Mouse (Mus musculus) bone marrow, adult 2 months (tissue): ENCODE results near the gene Tsga13. TPM values are rescaled to one million over a fixed set of nuclear protein-coding genes. Genes with fewer than 3 reads are reported as not detected.

Experiments used
- H3K27ac ChIP-seq: fragments of 200-500 bp; 2 replicates; pipeline ENCODE4 v1.5.1; 2012; ENCODE audit warnings: low read depth, mild to moderate bottlenecking, control low read depth, inconsistent platforms, low read length; ENCODE audit not compliant: control insufficient read depth, poor library complexity, insufficient read depth
- H3K4me1 ChIP-seq: fragments of 200-500 bp; 2 replicates; pipeline ENCODE4 v1.6.1; 2011; ENCODE audit warnings: low read length; ENCODE audit not compliant: control insufficient read depth, insufficient read depth
- H3K4me3 ChIP-seq: fragments of 200-500 bp; replicated peaks from 2 replicates; pipeline ENCODE3; 2011; ENCODE audit warnings: mild to moderate bottlenecking, low read depth, low read length, control low read depth; ENCODE audit not compliant: control insufficient read depth
- CTCF ChIP-seq: fragments of 200-500 bp; IDR thresholded peaks from 2 replicates; pipeline ENCODE4 v1.5.1; 2011; ENCODE audit warnings: low read length, control low read depth; ENCODE audit not compliant: control insufficient read depth, insufficient read depth
- POLR2A ChIP-seq: fragments of 200-500 bp; IDR thresholded peaks from 2 replicates; pipeline ENCODE4 v1.6.1; 2011; ENCODE audit warnings: low read depth, mild to moderate bottlenecking, control low read depth, low read length, borderline replicate concordance; ENCODE audit not compliant: control insufficient read depth
- WGBS: fragments of 180-500 bp; shearing (Covaris S2); methylation state at CpG from one replicate; pipeline ENCODE4 v1.1.7; 2018; 5-methylcytosine and 5-hydroxymethylcytosine counted together
- polyA plus RNA-seq: library from polyadenylated mRNA; stranded (reverse); fragments of >200 nt; gene quantifications from 2 replicates; pipeline ENCODE4 v1.2.4, GENCODE M21; 2011; ENCODE audit warnings: low replicate concordance; ENCODE audit not compliant: missing spikeins, insufficient read depth, insufficient read length

Gene Tsga13
- not detected in 2 replicates for polyA plus RNA-seq

GRCm38 (mm10) chr6:30915473-30915872 is at the start of gene Tsga13:
TSS of gene Tsga13 (minus strand) at chr6:30915573.
- H3K4me1 ChIP-seq, result no peaks in the 10 kb centered on the region
- H3K27ac ChIP-seq, result no peak within 1 kb of the TSS
- WGBS, result 88% methylated on average over 2 of the region's 2 CpGs
- TF ChIP-seq POLR2A (no peak), CTCF (no peak)
- H3K4me3 ChIP-seq, result no peak within 1 kb of the TSS

GRCm38 (mm10) chr6:30958736-30959540 is 43.6 kb upstream of the Tsga13 start, which contains the start of gene Klf14:
TSS of gene Klf14 (minus strand) at chr6:30959078.
- WGBS, result 1% methylated on average over 75 of the region's 75 CpGs
- H3K27ac ChIP-seq, result no peak within 1 kb of the TSS; the same call in 1 of the 2 replicates
- no peak for TF ChIP-seq CTCF
- TF ChIP-seq POLR2A, result no peak
- H3K4me1 ChIP-seq, result no peaks in the 10 kb centered on the region
- no peak within 1 kb of the TSS for H3K4me3 ChIP-seq

GRCm38 (mm10) chr6:30957784-30958735 is 42.7 kb upstream of the Tsga13 start:
- H3K4me1 ChIP-seq, result no peaks in the 10 kb centered on the region
- H3K4me3 ChIP-seq, result no peak overlapping the region
- H3K27ac ChIP-seq, result no peak overlapping the region; the same call in 1 of the 2 replicates
- WGBS, result 11% methylated on average over 84 of the region's 84 CpGs
- no peak for TF ChIP-seq POLR2A
- no peak for TF ChIP-seq CTCF

- H3K4me1 ChIP-seq, result no peaks in the 10 kb centered on the region
- no peak overlapping the region for H3K4me3 ChIP-seq
- no peak for TF ChIP-seq CTCF
- TF ChIP-seq POLR2A, result no peak
- H3K27ac ChIP-seq, result no peak overlapping the region
- WGBS, result 67% methylated on average over 5 of the region's 5 CpGs
These were observed 23.9 kb upstream of the Tsga13 start for GRCm38 (mm10) chr6:30939264-30939663.

GRCm38 (mm10) chr6:30922821-30923220 is 7.4 kb upstream of the Tsga13 start:
- Histone ChIP-seq H3K27ac (no peak overlapping the region), H3K4me1 (no peaks in the 10 kb centered on the region; the same call in 1 of the 2 replicates), H3K4me3 (no peak overlapping the region)
- no peak for TF ChIP-seq CTCF
- TF ChIP-seq POLR2A, result no peak
- 42% methylated on average over 2 of the region's 2 CpGs for WGBS

GRCm38 (mm10) chr6:30921826-30922225 is 6.5 kb upstream of the Tsga13 start:
- Histone ChIP-seq H3K4me1 (no peaks in the 10 kb centered on the region; the same call in 1 of the 2 replicates), H3K4me3 (no peak overlapping the region), H3K27ac (no peak overlapping the region)
- TF ChIP-seq POLR2A (no peak), CTCF (no peak)
- 57% methylated on average over 11 of the region's 11 CpGs for WGBS

GRCm38 (mm10) chr6:30920834-30921675 is 5.7 kb upstream of the Tsga13 start:
- H3K4me3 ChIP-seq, result no peak overlapping the region

More at GRCm38 (mm10) chr6:30920834-30921675, 5.7 kb upstream of the Tsga13 start:
- Histone ChIP-seq H3K4me1 (no peaks in the 10 kb centered on the region; the same call in 1 of the 2 replicates), H3K27ac (no peak overlapping the region)
- no peak for TF ChIP-seq CTCF
- TF ChIP-seq POLR2A, result no peak
- 36% methylated on average over 21 of the region's 21 CpGs for WGBS
